Mouse (Mus musculus) intestine, postnatal 0 days (tissue): ENCODE measurements at regions not wholly inside any gene's neighbourhood (a gene's known extent, or its start where the extent isn't known, plus 50 kb on each side); places are given as distances from the start of the nearest gene placed in this dataset.
"Not testable (repeated sequence)": the region's sequence is repeated elsewhere in the genome, so short reads cannot be mapped to it uniquely, and the experiment has no call there.

ENCODE experiments used
- ATAC-seq: fragments of 200-750 bp; cut with Nextera tagmentation; 2 replicates; pipeline ENCODE4 v1.8.0; 2017; ENCODE audit warnings: mild to moderate bottlenecking, moderate TSS enrichment, moderate library complexity
- H3K27ac ChIP-seq: fragments of 300-500 bp; sonication (generic); 2 replicates; pipeline ENCODE4 v1.5.1; 2014; ENCODE audit warnings: mild to moderate bottlenecking, low read depth, low read length, moderate library complexity
- H3K27me3 ChIP-seq: fragments of 300-500 bp; sonication (generic); replicated peaks from 2 replicates; pipeline ENCODE4 v1.6.1; 2014; ENCODE audit warnings: low read length, mixed read lengths; ENCODE audit not compliant: control insufficient read depth, insufficient read depth
- H3K36me3 ChIP-seq: fragments of 300-500 bp; sonication (generic); 2 replicates; pipeline ENCODE4 v1.6.1; 2014; ENCODE audit warnings: mild to moderate bottlenecking, moderate library complexity; ENCODE audit not compliant: control insufficient read depth, insufficient read depth
- H3K4me1 ChIP-seq: fragments of 300-500 bp; sonication (generic); replicated peaks from 2 replicates; pipeline ENCODE4 v1.6.1; 2014; ENCODE audit warnings: antibody characterized with exemption, low read length, mixed read lengths; ENCODE audit not compliant: control insufficient read depth, insufficient read depth
- H3K4me2 ChIP-seq: fragments of 300-500 bp; sonication (generic); replicated peaks from 2 replicates; pipeline ENCODE4 v1.6.1; 2014; ENCODE audit warnings: low read depth, mild to moderate bottlenecking, moderate library complexity
- H3K4me3 ChIP-seq: fragments of 300-500 bp; sonication (generic); 2 replicates; pipeline ENCODE4 v1.5.1; 2014; ENCODE audit warnings: low read depth, low read length
- H3K9ac ChIP-seq: fragments of 300-500 bp; sonication (generic); 2 replicates; pipeline ENCODE4 v1.6.1; 2014; ENCODE audit warnings: mild to moderate bottlenecking, low read depth, low read length
- H3K9me3 ChIP-seq: fragments of 300-500 bp; sonication (generic); 2 replicates; pipeline ENCODE4 v1.6.1; 2016; ENCODE audit warnings: mixed run types; ENCODE audit not compliant: control insufficient read depth
- CTCF ChIP-seq: sonication (generic); IDR thresholded peaks from 2 replicates; pipeline ENCODE4 v1.5.1; 2016; ENCODE audit warnings: low read depth, mild to moderate bottlenecking, control low read depth, antibody characterized with exemption, moderate library complexity
- WGBS: fragments of 180-500 bp; shearing (Covaris S2); extraction: QIAGEN DNeasy Blood & Tissue Kit; methylation state at CpG from one replicate; pipeline ENCODE4 v1.1.7; 2014; 5-methylcytosine and 5-hydroxymethylcytosine counted together

GRCm38 (mm10) chr3:6004423-6004822 is 253.8 kb downstream of the Gm8797 start:
- no peak overlapping the region for H3K27ac ChIP-seq
- TF ChIP-seq CTCF: no peak
- no peaks in the 10 kb centered on the region for H3K27me3 ChIP-seq
- no peak overlapping the region for H3K4me2 ChIP-seq
- H3K4me1 ChIP-seq: no peaks in the 10 kb centered on the region
- no peak for ATAC-seq
- H3K36me3 ChIP-seq: no peaks in the 10 kb centered on the region
- no peaks in the 10 kb centered on the region for H3K9me3 ChIP-seq
- H3K4me3 ChIP-seq: no peak overlapping the region
- 81% methylated on average over 1 of the region's 1 CpGs for WGBS
- H3K9ac ChIP-seq: no peak overlapping the region

- TF ChIP-seq CTCF: no peak
- Histone ChIP-seq H3K27me3 (no peaks in the 10 kb centered on the region), H3K4me3 (no peak overlapping the region), H3K9me3 (no peaks in the 10 kb centered on the region), H3K4me2 (no peak overlapping the region), H3K9ac (no peak overlapping the region), H3K27ac (no peak overlapping the region), H3K36me3 (no peaks in the 10 kb centered on the region), H3K4me1 (no peaks in the 10 kb centered on the region)
- no peak for ATAC-seq
- WGBS: 77% methylated on average over 1 of the region's 1 CpGs
Observed at GRCm38 (mm10) chr3:6018749-6019148, 268.1 kb downstream of the Gm8797 start.

GRCm38 (mm10) chr3:6041325-6041724 is 290.7 kb downstream of the Gm8797 start:
- not testable (repeated sequence) for H3K4me1 ChIP-seq, H3K4me2 ChIP-seq, H3K9ac ChIP-seq, H3K4me3 ChIP-seq, H3K9me3 ChIP-seq, H3K36me3 ChIP-seq, H3K27ac ChIP-seq, ATAC-seq, H3K27me3 ChIP-seq
- 84% methylated on average over 3 of the region's 3 CpGs for WGBS

- H3K4me2 ChIP-seq: no peak overlapping the region
- H3K27ac ChIP-seq: no peak overlapping the region
- no peak for ATAC-seq
- TF ChIP-seq CTCF: no peak
- H3K4me3 ChIP-seq: no peak overlapping the region
- no peak overlapping the region for H3K9ac ChIP-seq
- no peaks in the 10 kb centered on the region for H3K9me3 ChIP-seq
- H3K36me3 ChIP-seq: no peaks in the 10 kb centered on the region
- no peaks in the 10 kb centered on the region for H3K27me3 ChIP-seq
- no peaks in the 10 kb centered on the region for H3K4me1 ChIP-seq
- 89% methylated on average over 4 of the region's 4 CpGs for WGBS
Observed at GRCm38 (mm10) chr3:6049472-6050045, 299.0 kb downstream of the Gm8797 start.

GRCm38 (mm10) chr3:6051901-6052300 is 301.3 kb downstream of the Gm8797 start:
- H3K4me3 ChIP-seq: no peak overlapping the region

DNA sequence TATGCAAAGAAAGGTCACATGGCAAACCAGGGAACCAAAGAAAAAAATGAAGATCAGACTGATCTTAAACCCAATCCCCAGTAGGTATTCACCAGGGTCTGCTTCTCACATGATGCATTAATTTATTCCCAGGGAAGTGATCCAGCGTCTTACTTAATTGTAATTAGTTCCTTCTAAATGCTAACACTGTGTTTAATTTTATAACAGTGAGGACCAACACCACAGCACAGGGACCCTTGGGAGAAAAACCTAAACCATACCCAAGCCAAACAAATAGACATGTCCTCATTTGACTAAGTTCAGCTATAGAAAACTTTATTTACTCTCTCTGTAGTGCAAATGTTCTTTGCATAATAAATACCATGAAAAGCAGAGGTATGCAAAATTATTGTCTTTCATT is 333.2 kb downstream of the Gm8797 start:
- H3K9me3 ChIP-seq: no peaks in the 10 kb centered on the region
- no peak for ATAC-seq
- WGBS: 79% methylated on average over 1 of the region's 1 CpGs

More at GRCm38 (mm10) chr3:6051901-6052300, 301.3 kb downstream of the Gm8797 start:
- 79% methylated on average over 2 of the region's 2 CpGs for WGBS
- no peak overlapping the region for H3K4me2 ChIP-seq
- H3K9me3 ChIP-seq: no peaks in the 10 kb centered on the region
- no peak for ATAC-seq
- H3K9ac ChIP-seq: no peak overlapping the region
- TF ChIP-seq CTCF: no peak
- H3K27ac ChIP-seq: no peak overlapping the region
- no peaks in the 10 kb centered on the region for H3K4me1 ChIP-seq
- H3K27me3 ChIP-seq: no peaks in the 10 kb centered on the region
- H3K36me3 ChIP-seq: no peaks in the 10 kb centered on the region

DNA sequence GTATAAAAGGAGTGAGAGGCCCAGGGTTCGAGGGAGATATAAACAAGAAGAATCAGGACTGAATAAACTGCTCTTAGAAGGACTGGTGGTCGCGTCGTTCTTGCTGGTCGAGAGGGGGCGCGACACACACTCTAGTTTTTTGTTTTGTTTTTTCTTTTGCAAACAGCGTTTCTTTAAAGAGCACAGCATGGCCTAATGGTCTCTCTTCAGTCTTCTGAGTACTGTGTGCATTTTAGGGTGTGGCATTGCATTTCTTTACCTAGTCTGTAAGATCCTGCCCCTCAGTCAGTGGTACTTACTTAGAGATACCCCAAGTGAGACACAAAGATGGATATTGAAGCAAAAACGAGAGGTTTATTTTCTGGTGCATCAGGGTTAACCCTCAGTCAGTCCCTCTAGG is 336.7 kb downstream of the Gm8797 start:
- H3K36me3 ChIP-seq: no peaks in the 10 kb centered on the region
- H3K27me3 ChIP-seq: no peaks in the 10 kb centered on the region
- no peak overlapping the region for H3K27ac ChIP-seq
- TF ChIP-seq CTCF: no peak
- no peaks in the 10 kb centered on the region for H3K4me1 ChIP-seq
- H3K9me3 ChIP-seq: no peaks in the 10 kb centered on the region
- no peak overlapping the region for H3K4me2 ChIP-seq
- H3K4me3 ChIP-seq: no peak overlapping the region
- 78% methylated on average over 9 of the region's 9 CpGs for WGBS
- no peak overlapping the region for H3K9ac ChIP-seq
- ATAC-seq: no peak

More for the DNA sequence above, 333.2 kb downstream of the Gm8797 start:
- Histone ChIP-seq H3K4me1 (no peaks in the 10 kb centered on the region), H3K4me2 (no peak overlapping the region), H3K9ac (no peak overlapping the region), H3K36me3 (no peaks in the 10 kb centered on the region), H3K27me3 (no peaks in the 10 kb centered on the region), H3K4me3 (no peak overlapping the region), H3K27ac (no peak overlapping the region)
- TF ChIP-seq CTCF: no peak
